Mouse (Mus musculus) cerebellum, postnatal 25 days (tissue): ENCODE results near the gene Fahd1.

Experiments
- DNase-seq, 2 experiments: peaks; one replicate each; pipeline ENCODE4 v3.0.0; 2021; ENCODE audit warnings: mixed read lengths in 2 of 2

Fahd1 gene

GRCm38 (mm10) chr17:24850065-24850772, at the start of gene Fahd1:
Gene Fahd1 (minus strand): TSS chr17:24850364.
- DNase-seq, result peak; percentile 95 to 97

- no peak for DNase-seq
Observed at GRCm38 (mm10) chr17:24899153-24899552, 49.0 kb upstream of the Fahd1 start.

- DNase-seq, result peak in 1 of 2 experiments; percentile 51
Observed at GRCm38 (mm10) chr17:24898041-24898854, 48.1 kb upstream of the Fahd1 start.

DNA sequence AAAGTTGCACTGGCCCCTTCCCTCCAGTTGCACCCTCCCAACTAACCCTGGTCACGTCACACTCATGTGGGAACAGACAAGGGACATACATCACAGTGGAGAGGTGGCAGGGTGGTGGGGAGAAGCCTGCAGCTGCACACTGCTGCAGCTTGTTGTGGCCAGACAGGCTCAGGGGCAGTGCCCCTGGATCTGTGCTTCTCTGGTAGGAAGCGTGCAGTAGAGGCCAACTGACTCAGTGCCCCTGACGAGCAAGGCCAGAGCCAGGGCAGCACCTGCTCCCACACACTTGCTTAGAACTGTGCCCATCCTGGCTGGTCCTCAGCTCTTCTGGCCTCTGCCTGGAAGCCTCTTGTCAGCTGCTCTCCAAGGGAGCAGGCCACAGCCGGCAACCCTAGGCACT, 47.4 kb upstream of the Fahd1 start:
- no peak for DNase-seq

DNA sequence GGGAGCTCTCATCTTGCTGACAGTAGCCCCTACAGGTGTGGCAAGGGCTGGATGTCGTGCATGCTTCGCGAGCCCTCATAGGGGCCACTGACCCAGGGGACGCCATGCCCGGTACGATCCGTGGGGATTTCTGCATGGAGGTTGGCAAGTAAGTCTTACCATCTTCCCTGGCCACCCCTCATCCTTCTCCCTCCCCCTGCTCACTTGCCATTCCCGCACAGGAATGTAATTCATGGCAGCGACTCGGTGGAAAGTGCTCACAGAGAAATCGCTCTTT, 46.8 kb upstream of the Fahd1 start:
- DNase-seq, result no peak

GRCm38 (mm10) chr17:24896241-24896992, 46.3 kb upstream of the Fahd1 start, which contains the start of gene Nme3:
Gene Nme3 (plus strand): TSS chr17:24896500.
- DNase-seq, result peak; percentile 85 to 91

DNA sequence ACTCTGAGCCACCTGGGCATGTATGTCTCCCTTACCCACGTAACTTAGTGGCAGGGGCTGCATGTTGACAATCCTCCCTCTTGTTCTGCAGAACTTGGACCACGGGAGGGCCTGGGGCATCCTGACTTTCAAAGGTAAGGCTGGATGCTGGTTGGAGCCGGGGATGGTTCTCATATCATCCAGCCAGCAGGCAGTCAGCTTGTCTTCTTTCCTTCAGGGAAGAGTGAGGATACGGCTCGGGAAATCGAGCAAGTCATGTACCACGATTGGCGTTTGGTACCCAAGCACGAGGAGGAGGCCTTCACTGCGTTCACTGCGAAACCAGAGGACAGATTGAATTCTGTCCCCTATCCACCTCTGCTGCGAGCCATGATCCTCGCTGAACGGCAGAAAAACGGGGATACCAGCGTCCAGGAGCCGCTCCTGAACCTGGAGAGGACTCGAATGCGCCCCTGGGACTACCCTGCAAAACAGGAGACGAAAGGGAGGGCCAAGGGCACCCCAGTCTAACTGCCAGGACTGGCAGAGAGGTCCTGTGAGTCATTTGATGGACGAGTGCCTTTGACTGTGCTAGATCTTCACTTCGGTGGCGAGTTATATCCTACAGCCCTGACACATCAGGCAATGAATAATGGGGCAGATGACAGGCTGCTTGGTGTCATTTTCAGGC, 45.5 kb upstream of the Fahd1 start:
- peak; percentile 41 to 52 for DNase-seq

DNA sequence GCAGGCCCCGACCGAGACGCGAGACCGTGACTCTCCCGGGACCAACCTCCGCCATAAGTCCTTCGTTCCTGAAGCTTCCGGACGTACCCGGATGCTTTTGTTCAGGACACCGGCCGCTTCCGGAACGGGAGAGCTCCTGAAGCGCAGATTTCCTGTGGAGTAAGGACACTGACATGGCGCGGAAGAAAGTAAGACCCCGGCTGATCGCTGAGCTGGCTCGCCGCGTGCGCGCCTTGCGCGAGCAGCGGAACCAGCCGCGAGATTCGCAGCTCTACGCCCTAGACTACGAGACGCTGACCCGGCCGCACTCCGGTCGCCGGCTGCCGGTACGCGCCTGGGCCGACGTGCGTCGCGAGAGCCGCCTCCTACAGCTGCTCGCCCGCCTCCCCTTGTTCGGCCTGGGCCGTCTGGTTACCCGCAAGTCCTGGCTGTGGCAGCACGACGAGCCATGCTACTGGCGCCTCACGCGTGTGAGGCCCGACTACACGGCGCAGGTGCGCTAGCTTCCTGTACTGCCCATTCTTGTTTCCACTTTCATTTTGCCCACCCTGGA, 44.9 kb upstream of the Fahd1 start, which contains the start of the genes Eme2 and Mrps34:
Gene Eme2, minus strand, starts transcription at position 93 of the 553 bp plus-strand sequence.
Gene Mrps34, plus strand, starts transcription at position 122 of the 553 bp plus-strand sequence.
- DNase-seq, result peak; percentile 87 to 91

DNA sequence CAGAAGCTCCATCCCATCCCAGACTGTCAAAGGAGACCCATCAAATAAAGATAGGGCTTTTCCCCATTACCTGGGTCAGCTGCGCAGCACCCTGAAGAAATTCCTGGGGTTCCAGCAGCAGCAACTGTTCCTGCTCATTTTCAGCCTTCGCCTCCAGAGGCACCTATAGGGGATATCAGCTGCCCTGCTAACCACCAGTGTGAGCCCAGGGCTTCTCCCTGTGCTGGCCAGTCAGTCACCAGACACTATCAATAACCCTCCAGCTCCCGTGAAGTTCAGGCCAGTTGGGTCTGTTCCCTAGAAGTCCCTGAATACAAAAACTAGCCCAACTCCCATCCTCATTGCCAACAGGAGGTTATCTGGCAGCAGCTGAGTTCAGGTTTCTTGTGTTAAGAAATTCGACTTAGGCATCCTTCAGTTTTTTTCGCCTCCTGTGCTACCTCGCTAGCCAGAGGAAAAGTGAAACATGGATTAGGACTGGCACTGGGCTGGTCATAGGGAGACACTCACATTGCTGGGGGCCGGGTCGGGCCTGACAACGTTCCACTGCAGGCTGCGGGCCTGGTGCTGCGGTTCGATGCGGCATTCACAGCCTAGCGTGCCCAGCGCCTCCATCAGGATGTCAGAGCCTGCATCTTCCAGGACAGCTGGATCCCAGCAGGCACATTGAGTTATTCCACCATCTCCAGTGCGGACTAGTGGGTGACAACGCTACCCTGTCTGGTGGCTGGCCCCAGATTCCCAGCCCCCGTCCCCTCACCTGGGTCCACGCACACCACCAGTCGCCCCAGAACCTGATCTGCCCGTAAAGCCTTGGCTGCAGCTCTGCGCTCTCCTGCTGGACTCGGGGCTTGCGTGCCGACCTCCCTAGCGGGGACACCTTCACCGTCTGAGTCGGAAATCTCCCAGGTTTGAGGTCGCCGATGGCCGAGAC, 44.2 kb upstream of the Fahd1 start:
- peak in 1 of 2 experiments; percentile 58 for DNase-seq

DNA sequence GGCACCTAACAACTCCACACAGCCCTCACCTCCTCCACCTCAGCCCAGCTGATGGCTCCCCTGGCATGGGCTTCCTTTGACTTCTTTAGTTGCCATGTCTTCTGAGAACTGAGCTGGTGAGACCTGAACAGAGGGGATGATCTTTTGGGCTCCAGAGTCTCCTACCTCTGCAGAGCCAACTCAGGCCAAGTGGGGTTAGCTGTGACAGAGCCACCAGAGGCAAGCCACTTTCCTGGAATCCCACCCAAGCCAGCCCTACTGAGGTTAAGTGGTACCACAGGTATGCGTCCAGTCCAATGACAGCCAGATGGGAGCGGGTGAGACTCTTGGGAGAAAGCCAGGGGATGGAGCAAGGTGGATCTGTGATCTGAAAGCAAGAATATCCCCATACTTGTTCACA, 43.1 kb upstream of the Fahd1 start:
- DNase-seq, result no peak

DNA sequence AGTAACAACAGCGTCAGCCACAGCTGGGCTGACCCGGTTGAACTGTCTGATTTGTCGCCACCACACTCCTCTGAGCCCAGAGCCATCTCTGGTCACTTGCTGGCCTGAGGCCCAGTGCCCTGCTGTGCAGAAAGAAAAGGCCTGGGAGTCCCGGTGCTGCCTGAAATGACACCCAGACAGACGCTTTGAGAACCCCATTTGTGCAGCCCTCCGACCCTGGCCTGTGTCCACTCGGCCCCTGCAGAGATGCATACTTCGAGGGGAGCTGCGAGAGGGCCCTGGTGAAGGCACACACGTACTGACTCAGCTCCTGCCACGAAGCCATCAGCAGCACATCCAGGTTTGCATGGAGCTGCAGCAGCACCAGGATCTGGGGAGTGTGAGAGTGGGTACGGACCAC, 42.6 kb upstream of the Fahd1 start:
- DNase-seq, result peak in 1 of 2 experiments; percentile 65

GRCm38 (mm10) chr17:24891321-24891720, 41.2 kb upstream of the Fahd1 start:
- DNase-seq, result peak; percentile 79 to 85

- no peak for DNase-seq
Observed at GRCm38 (mm10) chr17:24890151-24891092, 40.3 kb upstream of the Fahd1 start.

GRCm38 (mm10) chr17:24888862-24889261, 38.7 kb upstream of the Fahd1 start:
- no peak for DNase-seq

DNA sequence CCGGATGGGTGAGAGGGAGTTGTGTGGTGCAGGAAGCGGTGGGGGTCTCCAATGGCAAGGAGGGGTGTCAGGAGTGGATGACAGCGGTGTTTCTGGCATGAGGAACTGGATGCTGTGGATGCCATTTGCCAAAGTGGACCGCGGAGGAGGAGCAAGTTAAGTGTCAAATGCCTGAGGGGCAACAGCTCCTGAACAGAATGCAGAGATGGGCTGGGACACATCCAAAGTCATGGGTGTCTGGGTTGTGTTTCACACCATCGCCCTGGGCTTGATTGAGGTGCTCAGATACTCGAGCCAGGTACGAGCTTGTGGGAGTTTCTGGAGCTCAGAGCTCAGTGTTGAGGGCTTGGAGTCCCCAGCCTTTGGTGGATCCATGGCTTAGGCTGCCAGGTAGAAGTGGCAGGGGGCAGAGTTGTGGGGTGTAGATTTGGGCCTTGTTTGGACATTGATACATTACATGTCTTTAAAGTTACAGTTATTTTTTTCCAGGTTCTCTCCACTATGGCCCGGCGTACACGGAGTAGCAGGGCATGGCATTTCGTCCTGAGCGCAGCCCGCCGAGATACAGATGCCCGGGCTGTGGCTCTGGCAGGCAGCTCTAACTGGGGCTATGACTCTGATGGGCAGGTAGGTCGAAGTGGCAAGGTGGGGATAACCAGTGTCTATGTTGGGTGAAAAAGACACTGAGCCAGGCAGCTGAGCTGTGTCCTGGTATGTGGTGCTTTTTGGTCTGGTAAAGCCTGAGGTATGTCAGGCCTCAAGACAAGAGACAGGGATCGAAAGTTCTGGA, 37.3 kb upstream of the Fahd1 start:
- peak; percentile 45 to 55 for DNase-seq

DNA sequence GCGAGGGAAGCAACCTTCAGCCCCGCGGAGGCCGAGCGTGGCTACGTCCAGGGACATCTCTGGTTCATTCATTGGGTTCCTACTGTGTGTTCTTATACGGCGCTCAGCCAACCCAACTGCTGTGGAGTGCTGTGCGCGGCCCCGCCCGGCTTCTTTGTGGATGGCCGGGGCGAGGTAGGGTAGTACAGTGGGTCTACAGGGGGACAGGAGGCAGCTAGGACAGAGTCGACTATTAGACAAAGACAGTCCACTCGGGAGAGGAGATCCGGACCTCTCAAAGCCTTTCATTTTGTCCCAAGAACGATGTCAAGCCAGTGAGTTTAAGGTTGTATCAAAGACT, 36.7 kb upstream of the Fahd1 start:
- no peak for DNase-seq

DNA sequence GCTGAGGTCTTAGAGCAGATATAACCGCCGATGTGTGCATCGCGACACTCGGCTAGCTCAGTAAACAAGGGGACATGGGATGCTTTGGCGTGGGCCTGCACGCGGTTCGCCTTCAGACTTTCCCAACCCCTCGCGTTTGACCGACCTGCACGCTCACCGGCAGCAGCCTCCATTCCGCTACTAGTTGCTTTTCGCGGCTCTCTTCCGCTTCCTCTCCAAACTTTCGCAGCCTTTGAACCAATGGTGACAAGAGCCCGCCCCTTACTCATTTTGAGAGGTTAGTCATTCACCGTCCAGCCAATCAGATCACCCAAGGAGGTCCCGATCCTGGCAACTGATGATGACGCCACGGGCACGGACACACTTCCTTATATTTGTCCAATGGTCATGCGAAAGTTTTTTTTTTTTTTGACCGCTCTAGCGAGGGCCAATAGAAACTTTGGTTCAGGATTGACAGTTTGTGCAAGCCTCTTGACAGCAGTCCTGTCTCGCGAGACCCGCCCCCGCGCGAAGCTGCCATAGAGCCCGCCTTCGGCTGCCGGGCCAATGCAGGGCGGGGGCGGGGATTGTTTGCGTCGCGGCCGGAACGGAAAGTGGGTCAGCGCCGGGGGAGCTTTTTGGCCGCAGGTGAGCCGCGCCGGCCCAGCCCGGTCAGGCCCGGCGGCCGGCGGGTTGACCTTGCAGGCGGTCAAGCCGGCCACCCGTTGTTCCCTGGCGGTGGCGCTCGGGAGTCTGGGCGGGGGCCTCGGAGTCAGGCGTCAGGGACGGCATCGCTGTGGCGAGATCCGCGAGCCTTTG, 36.2 kb upstream of the Fahd1 start, which contains the start of the genes Nubp2 and Spsb3:
Gene Nubp2, minus strand, starts transcription at position 216 of the 798 bp plus-strand sequence.
Gene Spsb3, plus strand, starts transcription at position 510 of the 798 bp plus-strand sequence.
- DNase-seq, result peak; percentile 98 to 99
